Mouse (Mus musculus): ENCODE results near the gene Ptprt. TPM values are rescaled to one million over a fixed set of nuclear protein-coding genes. Genes with fewer than 3 reads are reported as not detected.
"Not testable (repeated sequence)": the region's sequence is repeated elsewhere in the genome, so short reads cannot be mapped to it uniquely, and the experiment has no call there.

Gene Ptprt
- polyA plus RNA-seq, 1 experiment from 2014 or later = 15.0 TPM

- H3K27me3 ChIP-seq (replicated peaks) = no peaks in the 10 kb centered on the region
- H3K4me1 ChIP-seq = no peaks in the 10 kb centered on the region
- no peak overlapping the region for H3K4me3 ChIP-seq
- no peaks in the 10 kb centered on the region for H3K9me3 ChIP-seq
- H3K9ac ChIP-seq = no peak overlapping the region
- no peak for ATAC-seq (replicated peaks)
- 90% methylated on average over 3 of the region's 3 CpGs for WGBS
- H3K36me3 ChIP-seq (replicated peaks) = no peaks in the 10 kb centered on the region
- H3K4me2 ChIP-seq = no peak overlapping the region
- no peak overlapping the region for H3K27ac ChIP-seq
These were observed 519.0 kb downstream of the Ptprt start for GRCm38 (mm10) chr2:162141845-162142411.

GRCm38 (mm10) chr2:162136176-162136575, 524.8 kb downstream of the Ptprt start:
- H3K4me3 ChIP-seq; H3K9ac ChIP-seq; H3K36me3 ChIP-seq (replicated peaks); ATAC-seq (replicated peaks); H3K27ac ChIP-seq; H3K4me2 ChIP-seq; H3K4me1 ChIP-seq; H3K27me3 ChIP-seq (replicated peaks); H3K9me3 ChIP-seq: not testable (repeated sequence)
- WGBS = 94% methylated on average over 3 of the region's 3 CpGs

GRCm38 (mm10) chr2:162131607-162132304, 529.2 kb downstream of the Ptprt start:
- ATAC-seq (replicated peaks) = peak; percentile 70
- H3K9me3 ChIP-seq = no peaks in the 10 kb centered on the region
- peak overlapping the region; percentile 58; the same call in 1 of the 2 replicates for H3K27ac ChIP-seq
- 56% methylated on average over 4 of the region's 4 CpGs for WGBS
- H3K4me3 ChIP-seq = no peak overlapping the region
- H3K36me3 ChIP-seq (replicated peaks) = no peaks in the 10 kb centered on the region
- no peak overlapping the region for H3K4me2 ChIP-seq
- H3K27me3 ChIP-seq (replicated peaks) = no peaks in the 10 kb centered on the region
- H3K4me1 ChIP-seq = no peaks in the 10 kb centered on the region
- no peak overlapping the region for H3K9ac ChIP-seq

- WGBS = 97% methylated on average over 1 of the region's 1 CpGs
- Histone ChIP-seq H3K27ac (no peak overlapping the region), H3K27me3 (replicated peaks) (no peaks in the 10 kb centered on the region), H3K4me2 (no peak overlapping the region), H3K4me1 (no peaks in the 10 kb centered on the region), H3K4me3 (no peak overlapping the region), H3K36me3 (replicated peaks) (no peaks in the 10 kb centered on the region), H3K9me3 (no peaks in the 10 kb centered on the region), H3K9ac (no peak overlapping the region)
- ATAC-seq (replicated peaks) = no peak
These were observed 531.1 kb downstream of the Ptprt start for GRCm38 (mm10) chr2:162129896-162130295.

- no peak overlapping the region for H3K4me3 ChIP-seq
These were observed 542.9 kb downstream of the Ptprt start for GRCm38 (mm10) chr2:162118041-162118440.

GRCm38 (mm10) chr2:162082391-162082790, 578.6 kb downstream of the Ptprt start:
- 85% methylated on average over 3 of the region's 3 CpGs for WGBS
- no peaks in the 10 kb centered on the region for H3K36me3 ChIP-seq (replicated peaks)
- no peak overlapping the region for H3K27ac ChIP-seq
- no peak for ATAC-seq (replicated peaks)
- no peak overlapping the region for H3K4me2 ChIP-seq
- H3K4me1 ChIP-seq = 0 out of 2 replicates have a peak, but pooled peaks cover 7% of the 10 kb centered on the region
- no peak overlapping the region for H3K9ac ChIP-seq
- no peaks in the 10 kb centered on the region for H3K27me3 ChIP-seq (replicated peaks)
- no peak overlapping the region for H3K4me3 ChIP-seq
- no peaks in the 10 kb centered on the region for H3K9me3 ChIP-seq

More at GRCm38 (mm10) chr2:162118041-162118440, 542.9 kb downstream of the Ptprt start:
- Histone ChIP-seq H3K36me3 (replicated peaks) (no peaks in the 10 kb centered on the region), H3K9me3 (no peaks in the 10 kb centered on the region), H3K27me3 (replicated peaks) (no peaks in the 10 kb centered on the region), H3K4me1 (no peaks in the 10 kb centered on the region), H3K27ac (no peak overlapping the region), H3K9ac (no peak overlapping the region), H3K4me2 (no peak overlapping the region)
- ATAC-seq (replicated peaks) = no peak
- WGBS = 82% methylated on average over 2 of the region's 2 CpGs

GRCm38 (mm10) chr2:162080717-162081398, 580.1 kb downstream of the Ptprt start:
- 41% methylated on average over 1 of the region's 1 CpGs for WGBS
- H3K9ac ChIP-seq = no peak overlapping the region
- H3K4me2 ChIP-seq = no peak overlapping the region
- no peak overlapping the region for H3K27ac ChIP-seq
- H3K27me3 ChIP-seq (replicated peaks) = no peaks in the 10 kb centered on the region
- ATAC-seq (replicated peaks) = no peak
- H3K4me3 ChIP-seq = no peak overlapping the region
- H3K4me1 ChIP-seq = 0 out of 2 replicates have a peak, but pooled peaks cover 7% of the 10 kb centered on the region
- H3K36me3 ChIP-seq (replicated peaks) = no peaks in the 10 kb centered on the region
- no peaks in the 10 kb centered on the region for H3K9me3 ChIP-seq

GRCm38 (mm10) chr2:162078571-162079280, 582.2 kb downstream of the Ptprt start:
- H3K4me3 ChIP-seq = no peak overlapping the region
- H3K4me1 ChIP-seq = 0 out of 2 replicates have a peak, but pooled peaks cover 4% of the 10 kb centered on the region
- H3K36me3 ChIP-seq (replicated peaks) = no peaks in the 10 kb centered on the region
- ATAC-seq (replicated peaks) = no peak
- no peak overlapping the region for H3K9ac ChIP-seq
- H3K27me3 ChIP-seq (replicated peaks) = no peaks in the 10 kb centered on the region
- no peaks in the 10 kb centered on the region for H3K9me3 ChIP-seq
- no peak overlapping the region for H3K4me2 ChIP-seq
- 85% methylated on average over 5 of the region's 5 CpGs for WGBS
- H3K27ac ChIP-seq = no peak overlapping the region

GRCm38 (mm10) chr2:162052816-162053215, 608.1 kb downstream of the Ptprt start:
- no peaks in the 10 kb centered on the region for H3K9me3 ChIP-seq
- no peak overlapping the region for H3K27ac ChIP-seq
- no peak overlapping the region for H3K4me2 ChIP-seq
- no peaks in the 10 kb centered on the region for H3K36me3 ChIP-seq (replicated peaks)
- ATAC-seq (replicated peaks) = no peak
- H3K4me1 ChIP-seq = no peaks in the 10 kb centered on the region
- H3K4me3 ChIP-seq = no peak overlapping the region
- no peaks in the 10 kb centered on the region for H3K27me3 ChIP-seq (replicated peaks)
- WGBS = 91% methylated on average over 3 of the region's 3 CpGs
- no peak overlapping the region for H3K9ac ChIP-seq

GRCm38 (mm10) chr2:162050198-162050597, 610.7 kb downstream of the Ptprt start:
- H3K36me3 ChIP-seq (replicated peaks) = no peaks in the 10 kb centered on the region
- H3K27me3 ChIP-seq (replicated peaks) = no peaks in the 10 kb centered on the region
- WGBS = 78% methylated on average over 4 of the region's 4 CpGs
- H3K4me2 ChIP-seq = no peak overlapping the region
- no peak overlapping the region for H3K9ac ChIP-seq
- H3K4me3 ChIP-seq = no peak overlapping the region
- no peaks in the 10 kb centered on the region for H3K4me1 ChIP-seq
- no peak overlapping the region for H3K27ac ChIP-seq
- H3K9me3 ChIP-seq = no peaks in the 10 kb centered on the region
- ATAC-seq (replicated peaks) = no peak

- H3K36me3 ChIP-seq (replicated peaks) = no peaks in the 10 kb centered on the region
- H3K4me3 ChIP-seq = no peak overlapping the region
- H3K9me3 ChIP-seq = no peaks in the 10 kb centered on the region
- WGBS = 76% methylated on average over 4 of the region's 4 CpGs
- no peaks in the 10 kb centered on the region for H3K4me1 ChIP-seq
- no peak overlapping the region for H3K27ac ChIP-seq
- H3K9ac ChIP-seq = no peak overlapping the region
- H3K27me3 ChIP-seq (replicated peaks) = no peaks in the 10 kb centered on the region
- ATAC-seq (replicated peaks) = no peak
- H3K4me2 ChIP-seq = no peak overlapping the region
These were observed 625.3 kb downstream of the Ptprt start for GRCm38 (mm10) chr2:162035615-162036014.

GRCm38 (mm10) chr2:162031636-162032035, 629.3 kb downstream of the Ptprt start:
- Histone ChIP-seq H3K36me3 (replicated peaks) (no peaks in the 10 kb centered on the region), H3K9ac (no peak overlapping the region), H3K4me1 (no peaks in the 10 kb centered on the region), H3K27ac (no peak overlapping the region), H3K4me2 (no peak overlapping the region), H3K4me3 (no peak overlapping the region), H3K9me3 (no peaks in the 10 kb centered on the region), H3K27me3 (replicated peaks) (no peaks in the 10 kb centered on the region)
- ATAC-seq (replicated peaks) = no peak
- WGBS = 78% methylated on average over 4 of the region's 4 CpGs
